Mouse (Mus musculus) cerebellum, adult 8-10 months (tissue): ENCODE measurements around the gene Grin2b.

Experiments used
- DNase-seq: peaks from one replicate; pipeline ENCODE4 v3.0.0; 2022

Gene Grin2b

DNA sequence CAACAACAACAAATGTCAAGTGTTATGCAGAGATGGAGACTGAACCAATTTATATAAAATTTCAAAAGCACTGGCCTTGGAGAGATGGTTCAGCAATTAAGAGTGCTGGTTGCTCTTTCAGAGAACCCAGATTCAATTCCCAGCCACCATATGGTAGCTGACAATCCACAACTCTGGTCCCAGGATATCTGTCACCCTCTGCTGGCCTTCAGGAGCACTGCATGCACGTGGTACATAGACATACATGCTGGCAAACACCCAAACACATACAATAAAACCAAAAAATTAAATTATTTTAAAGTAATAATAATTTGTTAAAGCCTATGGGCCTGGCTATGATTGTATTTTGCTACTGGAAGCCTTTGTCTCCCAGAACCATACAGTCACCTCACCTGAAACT is 77.0 kb downstream of the Grin2b start:
- DNase-seq, result no peak

DNA sequence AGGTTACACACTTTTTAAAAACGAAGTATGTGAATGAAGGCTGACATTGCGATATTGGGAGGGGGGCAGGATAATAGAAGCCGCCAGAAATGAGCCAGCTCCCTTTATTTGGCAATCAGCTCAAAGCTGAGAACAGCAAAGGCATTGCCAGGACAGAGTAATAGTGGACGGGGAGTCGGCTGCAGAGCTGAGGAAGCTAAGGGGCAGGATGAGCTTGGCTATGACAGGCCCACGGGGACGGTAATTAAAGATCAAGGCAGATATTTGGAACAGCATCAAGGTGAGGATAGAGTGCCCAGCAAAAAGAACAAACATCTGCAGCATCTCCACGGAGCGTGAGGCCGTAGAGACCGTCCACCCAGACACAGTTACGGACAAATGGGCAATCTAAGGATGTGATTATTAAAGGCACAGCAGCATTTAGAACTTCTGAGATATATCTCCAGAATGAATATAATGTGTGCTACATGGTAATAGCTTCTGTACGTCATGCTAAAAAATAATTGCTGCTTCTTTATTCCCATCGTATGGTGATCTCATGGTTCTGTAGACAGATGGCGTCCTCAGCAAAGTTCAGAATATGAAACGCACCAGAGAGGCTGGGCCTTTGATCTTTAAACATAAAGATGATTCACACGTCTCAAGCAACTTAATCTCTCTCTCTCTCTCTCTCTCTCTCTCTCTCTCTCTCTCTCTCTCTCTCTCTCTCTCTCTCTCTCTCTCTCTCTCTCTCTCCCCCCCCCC is 93.1 kb downstream of the Grin2b start:
- no peak for DNase-seq

DNA sequence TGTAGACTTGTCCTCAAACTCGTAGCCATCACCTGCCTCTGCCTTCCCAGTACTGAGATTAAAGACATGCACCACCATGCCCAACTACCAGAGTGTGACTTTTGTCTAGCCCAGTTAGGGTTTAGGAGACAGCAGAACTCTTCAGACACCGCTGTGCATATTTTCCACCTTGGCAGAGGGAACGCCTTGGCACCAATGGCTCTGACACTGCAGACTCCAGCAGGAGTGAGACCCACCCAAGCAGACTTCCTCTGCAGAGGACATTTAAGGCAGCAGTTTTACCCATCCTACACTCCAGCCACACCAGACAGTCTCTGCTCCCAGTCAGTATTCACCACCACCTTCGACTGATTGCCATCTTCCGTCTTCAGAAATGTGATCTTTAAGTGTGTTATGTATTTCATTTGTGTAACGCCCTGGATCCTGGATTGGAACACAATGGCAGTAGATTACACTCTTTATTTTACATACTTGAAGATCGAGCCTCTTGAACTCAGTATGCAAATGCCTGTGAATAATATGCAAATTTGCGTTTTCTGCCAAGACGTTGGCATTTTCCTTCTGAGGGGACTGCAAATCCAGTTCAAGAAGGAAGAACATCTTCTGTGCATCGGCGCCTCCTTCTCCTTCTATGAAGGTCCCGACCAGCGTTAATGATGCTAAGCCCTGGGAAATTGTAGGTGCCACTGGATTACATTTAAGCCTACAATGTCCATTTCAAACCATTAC is 100.8 kb downstream of the Grin2b start:
- DNase-seq, result no peak

DNA sequence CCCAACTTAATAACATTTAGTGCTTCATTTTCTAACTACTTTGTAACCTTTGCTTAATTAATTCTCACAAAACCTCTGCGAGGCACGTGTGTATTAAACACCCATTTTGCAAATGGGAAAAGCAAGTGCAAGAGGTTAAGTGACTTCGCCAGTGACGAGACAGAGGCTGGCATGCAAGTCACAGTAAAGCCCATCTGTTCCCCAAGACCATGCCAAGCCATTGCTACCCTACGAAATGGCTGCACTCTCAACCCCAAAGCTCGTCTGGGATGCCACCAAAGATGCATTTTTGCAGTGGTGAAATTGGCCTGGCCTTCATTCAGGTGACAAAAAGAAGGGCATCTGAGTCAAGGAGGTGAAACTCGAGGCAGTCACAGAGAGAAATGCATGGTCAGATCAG is 103.2 kb downstream of the Grin2b start:
- DNase-seq, result no peak

DNA sequence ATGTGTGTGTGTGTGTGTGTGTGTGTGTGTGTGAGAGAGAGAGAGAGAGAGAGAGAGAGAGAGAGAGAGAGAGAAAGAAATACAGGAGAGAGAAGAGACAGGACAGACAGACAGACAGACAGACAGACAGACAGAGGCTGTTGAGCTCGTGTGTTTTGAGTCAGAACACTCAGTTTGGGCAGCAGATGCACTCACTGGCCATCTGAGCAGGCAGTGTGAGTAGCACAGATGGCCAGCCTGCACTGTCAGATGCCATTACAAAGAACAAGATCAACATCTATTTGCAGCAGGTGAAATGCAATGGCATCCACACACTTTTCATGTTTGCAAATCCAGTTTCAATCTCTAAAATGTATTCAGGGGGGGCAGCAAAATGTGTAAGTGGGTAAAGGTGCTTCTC is 120.0 kb downstream of the Grin2b start:
- no peak for DNase-seq

DNA sequence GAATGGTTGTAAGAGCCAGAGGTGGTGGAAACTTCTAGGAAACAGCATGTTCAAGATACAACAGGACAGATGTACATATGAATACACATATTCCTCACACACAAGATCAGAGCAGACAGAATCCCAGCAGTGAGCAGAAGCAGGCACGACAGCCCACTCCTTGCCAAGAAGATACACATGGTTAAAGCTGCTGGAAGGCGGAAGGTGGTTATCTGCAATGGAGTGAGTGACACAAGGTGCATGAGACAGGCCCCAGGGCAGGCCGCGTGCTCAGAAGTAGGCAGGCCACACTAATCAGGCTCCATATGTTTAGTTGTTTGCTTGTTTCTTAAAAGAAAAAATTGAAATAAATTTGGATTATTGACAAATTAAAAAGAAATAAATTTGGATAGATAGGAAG is 123.0 kb downstream of the Grin2b start:
- no peak for DNase-seq

DNA sequence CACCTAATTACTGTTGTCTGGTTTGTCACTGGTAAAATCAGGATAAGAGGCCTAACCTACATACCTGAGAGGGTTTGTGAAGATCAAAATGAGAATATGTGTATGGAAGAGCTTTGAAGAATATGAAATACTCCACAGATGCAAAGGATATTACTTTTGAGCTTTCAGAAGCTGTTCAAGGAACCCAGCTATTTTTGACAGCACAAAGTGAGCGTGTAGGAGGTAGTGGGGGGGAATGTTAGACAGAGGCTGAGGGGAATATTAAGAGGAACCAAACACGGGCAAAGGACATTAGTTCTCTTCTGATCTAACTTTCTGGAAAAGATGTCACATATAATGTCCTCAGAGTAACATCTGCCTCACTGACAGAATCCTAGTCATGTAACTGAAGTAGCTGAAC is 125.2 kb downstream of the Grin2b start:
- no peak for DNase-seq

DNA sequence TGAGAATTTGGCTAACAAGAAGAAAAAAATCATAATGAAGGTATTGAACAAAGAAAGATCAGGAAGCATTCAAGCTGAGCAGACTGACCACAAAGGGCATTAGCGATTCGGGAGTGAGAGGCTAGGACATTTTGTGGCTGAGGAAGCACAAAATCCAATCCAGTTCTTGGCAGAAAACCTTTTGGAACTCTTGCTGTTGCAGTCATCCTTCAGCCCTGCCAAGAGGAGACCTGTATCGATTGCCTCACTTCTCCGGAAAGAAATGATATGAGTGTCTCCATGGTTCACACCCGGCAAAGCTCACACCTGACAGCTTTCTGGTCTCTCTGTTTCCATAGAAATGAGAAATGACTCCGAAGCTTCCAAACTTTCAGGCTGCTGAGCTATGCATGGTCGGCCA is 127.2 kb downstream of the Grin2b start:
- no peak for DNase-seq

DNA sequence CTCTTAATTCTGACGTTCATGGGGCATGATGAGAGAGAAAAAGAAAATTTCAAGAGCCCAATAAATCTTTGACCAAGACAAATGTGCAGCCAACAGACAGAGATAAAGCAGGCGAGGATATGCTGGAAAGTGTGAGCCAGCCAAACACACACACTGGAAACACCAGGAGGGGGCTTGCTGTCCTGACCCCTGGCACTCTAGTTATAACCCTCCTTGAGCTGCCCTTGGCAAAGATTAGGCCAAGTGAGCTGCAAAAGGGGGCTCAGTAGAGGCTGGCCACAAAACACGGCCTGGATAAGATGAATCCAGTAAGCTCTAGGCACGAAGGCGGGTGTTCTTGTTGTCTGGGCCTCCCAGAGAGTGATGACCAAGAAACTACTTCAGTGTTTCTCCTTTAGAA is 128.8 kb downstream of the Grin2b start:
- no peak for DNase-seq

DNA sequence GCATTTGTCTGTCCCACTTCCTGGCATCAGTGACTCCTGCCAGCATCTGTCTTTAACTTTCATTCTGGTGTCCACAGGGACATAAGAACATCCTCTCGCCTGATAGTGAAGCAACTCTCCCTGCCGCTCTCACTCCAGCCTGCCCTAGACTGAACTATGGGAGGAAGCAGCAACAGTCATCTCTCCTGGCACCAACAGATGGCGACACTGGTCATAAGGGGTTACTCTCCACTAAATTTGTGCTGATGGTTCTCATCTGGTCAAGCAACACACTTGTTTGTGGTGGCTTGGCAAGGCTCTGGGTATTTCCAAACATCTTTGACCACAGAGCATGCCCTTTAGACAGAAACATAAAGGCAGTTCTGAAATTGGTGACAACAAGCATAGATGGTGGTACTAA is 130.9 kb downstream of the Grin2b start:
- DNase-seq, result no peak

DNA sequence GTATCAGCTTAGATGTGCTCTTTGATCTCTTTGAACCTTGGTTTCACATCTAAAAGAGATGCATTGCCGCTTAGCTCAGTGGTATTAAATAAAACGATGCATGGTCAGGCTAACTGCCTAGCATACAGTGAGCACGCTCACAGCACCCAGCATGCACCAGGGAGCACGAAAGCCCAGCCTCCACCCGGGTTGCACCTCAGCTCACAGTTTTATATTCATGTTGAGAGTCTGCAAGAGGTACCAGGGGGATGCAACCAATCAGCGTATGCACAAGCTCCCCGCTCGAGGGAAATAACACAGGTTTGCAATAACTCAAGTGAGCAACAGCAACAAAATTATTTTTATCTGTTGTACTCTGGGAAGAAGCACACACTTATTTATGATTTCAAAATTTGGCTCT is 131.5 kb downstream of the Grin2b start:
- no peak for DNase-seq

DNA sequence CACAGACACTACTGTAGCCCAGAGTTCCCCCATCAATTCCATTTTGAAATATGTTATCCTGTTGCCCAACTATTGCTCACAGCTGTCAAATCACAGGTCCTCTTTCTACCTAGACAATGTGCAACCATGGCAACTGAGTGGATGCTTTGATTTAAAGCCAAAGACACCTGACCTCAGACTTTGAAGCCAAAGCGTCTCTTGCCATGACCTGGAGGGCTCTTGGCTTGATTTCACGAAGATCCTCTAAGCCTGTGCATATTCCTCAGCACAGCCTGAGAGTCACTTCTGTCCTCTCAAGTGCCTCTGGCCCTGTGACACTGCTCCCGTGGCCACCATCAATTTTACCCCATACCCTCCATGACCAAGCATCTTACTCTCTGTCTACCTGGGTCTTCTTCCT is 132.4 kb downstream of the Grin2b start:
- no peak for DNase-seq

DNA sequence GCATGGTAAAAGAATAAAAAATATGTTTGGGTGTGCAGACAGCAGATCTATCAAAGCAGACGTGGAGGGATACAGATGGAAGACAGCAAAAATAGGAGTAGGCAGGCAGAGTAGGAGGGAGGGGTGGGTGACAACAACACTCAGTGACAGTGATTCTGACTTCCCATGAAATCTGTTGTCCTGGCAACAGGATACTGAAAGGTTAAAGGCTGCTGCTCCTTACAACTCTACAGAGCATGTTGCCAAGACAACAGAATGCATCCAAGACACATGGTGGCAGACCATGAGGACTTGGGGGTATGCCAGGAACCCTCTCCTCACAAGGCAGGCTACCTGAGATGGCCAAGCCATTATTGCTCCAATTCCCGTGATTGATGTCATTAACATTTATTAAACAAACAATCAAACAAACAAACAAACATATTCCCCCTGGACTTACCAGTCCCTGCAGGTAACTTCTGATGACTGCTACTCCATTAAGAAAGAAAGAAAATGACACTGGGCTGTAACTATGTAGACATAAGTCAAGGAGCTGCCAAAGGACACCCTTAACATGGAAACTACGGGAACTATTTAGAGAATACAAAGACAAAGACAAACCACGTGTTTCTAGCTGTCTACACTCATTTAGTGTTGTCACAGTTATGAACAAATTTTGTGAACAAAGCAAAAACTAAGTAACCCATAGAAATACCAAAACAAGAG is 143.9 kb downstream of the Grin2b start:
- DNase-seq, result no peak

DNA sequence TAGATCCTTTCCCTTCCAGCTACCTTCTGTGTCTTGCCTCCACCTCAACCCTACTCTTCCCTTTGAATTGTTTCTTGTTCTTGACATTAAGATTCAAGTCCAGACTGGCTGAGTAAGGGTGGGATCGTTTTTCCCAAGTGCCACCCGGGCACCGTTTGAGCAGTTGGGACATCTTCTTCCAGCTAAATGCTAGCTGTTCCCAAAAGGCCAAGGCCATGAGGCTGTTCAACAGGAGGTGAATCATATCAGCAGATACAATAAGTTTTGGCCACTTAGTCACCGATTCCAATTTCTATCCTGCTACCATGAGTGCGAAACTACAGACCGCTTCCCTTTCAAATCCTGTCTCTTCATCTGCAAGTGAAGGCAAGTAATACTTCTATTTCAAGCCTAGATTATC is 146.4 kb downstream of the Grin2b start:
- no peak for DNase-seq

DNA sequence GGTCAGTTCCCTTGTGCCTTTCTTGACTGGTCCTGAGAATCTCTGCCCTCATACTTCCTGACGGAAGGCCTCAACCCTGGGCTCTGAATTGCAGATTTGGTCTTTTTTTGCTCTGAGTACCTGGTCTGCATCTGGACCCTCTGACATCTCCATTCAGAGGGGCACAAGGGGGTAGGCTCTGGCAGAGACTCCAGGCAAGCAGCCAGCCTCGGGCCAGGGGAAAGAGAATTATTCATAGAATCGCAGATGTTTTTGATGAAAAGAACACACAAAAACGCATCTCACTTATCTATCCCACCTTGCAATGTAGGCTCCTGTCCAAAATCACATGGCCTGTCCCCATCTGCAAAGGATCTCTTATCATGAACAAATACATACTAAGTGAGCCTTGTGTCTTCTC is 147.5 kb downstream of the Grin2b start:
- DNase-seq, result no peak

DNA sequence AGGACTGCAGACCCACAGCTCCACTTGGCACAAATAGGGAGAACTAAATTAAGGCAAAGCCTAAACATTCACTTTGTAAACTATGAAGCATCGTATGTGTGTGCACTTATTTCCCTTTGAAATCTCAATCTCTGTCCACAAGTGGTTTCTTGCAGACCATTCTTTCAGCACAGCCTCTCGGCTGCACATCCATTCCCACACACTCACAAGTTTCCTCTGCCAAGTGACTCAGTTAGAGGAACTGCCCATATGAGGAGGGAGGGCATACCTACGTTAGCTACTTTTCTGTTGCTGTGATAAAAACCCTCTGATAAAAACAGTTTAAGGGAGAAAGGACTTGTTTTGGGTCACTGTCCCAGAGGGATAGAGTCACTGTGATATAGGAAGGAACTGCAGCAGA is 152.9 kb downstream of the Grin2b start:
- DNase-seq, result no peak

DNA sequence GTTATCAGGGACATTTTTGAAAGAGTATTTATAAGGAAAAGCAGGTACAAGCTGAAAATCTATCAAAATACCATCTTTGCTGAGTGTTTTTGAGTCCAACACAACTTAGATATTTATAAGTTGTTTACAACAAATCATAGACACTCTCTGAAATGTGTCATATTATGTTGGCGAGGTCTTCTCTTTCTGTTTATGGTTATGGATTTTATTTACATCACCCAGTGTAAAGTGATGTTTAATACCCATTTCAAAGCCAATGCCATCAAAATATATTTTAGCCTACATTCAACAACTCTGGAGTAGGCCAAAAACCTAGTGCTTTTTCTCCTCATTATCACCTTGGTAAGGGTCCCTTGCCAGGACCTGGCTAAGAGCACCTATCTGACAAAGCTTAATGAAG is 154.3 kb downstream of the Grin2b start:
- no peak for DNase-seq

DNA sequence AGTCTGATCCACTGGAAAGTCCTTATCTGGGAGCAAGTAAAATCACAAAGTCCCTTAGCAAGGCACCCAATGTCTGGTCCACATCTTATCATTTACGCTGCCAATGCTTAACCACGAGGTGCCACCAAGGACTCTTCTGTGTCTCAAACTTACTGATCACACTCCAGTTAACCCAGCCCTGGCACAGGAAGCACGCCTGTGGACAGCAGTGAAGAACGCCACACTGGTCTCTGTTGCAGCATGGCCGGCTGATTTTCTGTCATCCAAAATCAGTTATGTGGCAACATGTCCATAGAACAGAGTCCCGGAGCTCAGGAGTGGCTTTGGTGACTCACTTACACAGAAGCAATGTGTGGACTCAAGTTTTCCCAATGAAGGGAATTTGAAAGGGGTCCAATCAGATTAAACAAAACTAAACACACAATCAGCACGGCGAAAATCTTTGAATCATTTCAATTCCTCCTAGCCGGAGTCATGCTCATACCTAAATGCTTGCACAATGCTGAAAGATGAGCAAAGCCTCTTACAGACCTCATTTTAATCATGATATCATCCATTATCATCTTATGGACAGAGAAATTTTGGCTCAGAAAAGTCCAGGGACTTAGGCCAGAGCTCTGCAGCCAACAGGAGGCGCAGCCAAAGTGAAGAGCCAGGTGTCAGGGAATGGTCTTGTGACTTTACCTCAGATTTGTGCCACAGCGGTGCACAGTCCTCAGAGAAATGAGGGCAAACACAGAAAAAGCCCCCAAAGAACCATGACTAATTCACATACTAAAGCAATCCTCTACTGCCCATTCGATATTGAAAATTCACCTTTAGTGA is 159.5 kb downstream of the Grin2b start:
- DNase-seq, result no peak

DNA sequence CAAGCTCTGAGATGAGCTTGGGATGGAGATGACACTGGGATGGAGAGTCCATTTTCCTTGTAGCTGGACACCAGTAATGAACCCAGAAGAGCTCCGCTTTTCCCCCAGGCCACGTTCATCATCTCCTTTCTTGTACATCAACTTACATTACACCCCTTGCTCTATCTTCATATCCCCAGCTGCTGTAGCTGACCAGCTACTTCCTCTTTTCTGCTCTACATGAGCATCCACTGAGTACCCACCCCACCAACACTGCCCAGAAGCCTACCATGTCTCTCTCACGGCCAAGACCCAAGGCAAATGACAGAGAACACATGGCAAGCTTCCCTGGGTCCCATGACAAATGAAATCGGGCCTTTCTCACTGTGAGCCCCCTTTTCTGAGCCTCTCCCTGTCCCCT is 161.8 kb downstream of the Grin2b start:
- no peak for DNase-seq

DNA sequence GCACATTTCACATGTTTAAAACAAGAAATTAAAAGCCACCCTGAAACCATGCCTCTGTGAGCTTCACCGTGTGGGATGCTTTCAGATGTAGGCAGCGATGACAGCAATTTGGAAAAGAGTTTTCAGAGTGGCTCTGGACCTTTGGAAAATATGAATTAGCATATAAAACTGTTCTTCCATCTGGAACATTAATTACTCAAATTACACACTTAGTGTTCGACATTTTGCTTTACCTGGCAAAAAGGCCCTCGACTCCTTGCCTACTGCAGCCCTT is 162.3 kb downstream of the Grin2b start:
- no peak for DNase-seq

DNA sequence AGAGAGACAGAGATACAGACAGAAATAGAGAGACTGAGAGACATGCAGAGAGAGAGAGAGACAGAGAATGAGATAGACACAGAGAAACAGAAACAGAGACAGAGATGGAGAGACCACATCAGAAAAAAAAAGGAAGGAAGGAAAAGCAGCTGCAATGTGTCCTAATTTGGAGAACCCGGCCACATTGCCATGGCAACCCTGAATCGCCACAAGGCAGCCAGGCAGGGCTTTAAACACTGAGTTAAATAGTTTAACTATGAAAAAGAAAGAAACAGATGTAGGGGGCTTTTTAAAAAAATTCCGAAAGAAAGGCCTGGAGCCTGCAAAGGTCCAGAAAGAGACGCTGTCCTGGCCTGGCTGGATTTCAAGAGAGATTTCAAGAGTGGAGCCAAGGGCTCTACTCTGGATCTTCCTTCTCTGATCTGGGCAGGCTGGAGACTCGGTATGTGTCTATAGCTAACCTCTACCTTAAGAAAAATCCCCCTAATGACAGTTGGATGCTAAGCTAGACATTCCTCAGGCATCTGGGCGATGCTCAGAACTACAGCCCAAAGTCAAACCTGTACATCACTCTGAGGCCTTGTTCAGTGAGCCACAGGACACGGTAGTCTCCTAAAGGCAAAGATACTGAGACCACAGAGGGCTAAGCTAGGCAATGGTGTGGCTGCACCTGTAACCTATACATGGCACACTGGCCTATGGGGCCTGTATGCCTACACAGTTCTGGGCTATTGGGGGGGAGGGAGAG is 162.8 kb downstream of the Grin2b start:
- no peak for DNase-seq

DNA sequence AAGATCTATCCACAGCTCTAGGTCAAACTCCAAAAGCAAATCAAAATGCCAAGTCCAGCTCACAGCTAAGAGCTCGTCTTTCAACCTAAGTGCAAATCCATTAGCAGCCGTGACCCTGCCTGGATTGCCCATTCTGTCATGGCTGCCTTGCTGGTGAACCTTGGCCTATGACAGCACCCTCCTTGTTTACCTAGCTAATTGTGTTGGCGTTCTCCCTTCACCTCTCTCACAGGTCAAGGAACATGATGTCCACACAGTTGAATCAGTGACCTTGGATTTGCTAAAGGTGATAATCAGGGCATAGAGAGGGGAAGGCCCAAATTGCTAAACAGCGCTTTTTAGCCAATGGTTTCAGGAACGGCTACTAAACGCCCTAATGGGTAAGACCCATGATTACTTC is 165.2 kb downstream of the Grin2b start:
- DNase-seq, result no peak

DNA sequence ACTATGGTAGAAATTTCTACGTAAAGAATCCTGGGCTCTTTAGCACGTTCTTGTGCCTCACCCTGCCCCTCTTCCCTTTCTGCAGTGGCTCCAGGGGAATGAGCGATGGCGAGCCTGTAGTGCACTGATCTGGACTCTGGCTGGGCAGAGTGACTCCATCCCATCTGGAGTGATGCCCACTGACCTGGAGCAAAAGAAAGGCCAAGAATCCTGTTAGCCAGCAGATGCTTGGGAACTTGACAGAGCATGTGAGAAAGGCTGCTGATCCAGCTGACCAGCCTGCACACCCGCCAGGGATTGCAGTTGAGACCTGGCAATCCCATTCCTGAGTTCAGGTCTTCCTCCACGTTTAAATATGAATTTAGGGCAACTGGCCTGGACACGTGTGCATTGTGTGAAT is 178.6 kb downstream of the Grin2b start:
- DNase-seq, result no peak
